Mouse (Mus musculus) midbrain, embryonic 12.5 days (tissue): Measurements from ENCODE around the gene Asna1. TPM values are rescaled to one million over a fixed set of nuclear protein-coding genes. Genes with fewer than 3 reads are reported as not detected.

ENCODE experiments used
- ATAC-seq: fragments of 200-750 bp; cut with Nextera tagmentation; 2 replicates; pipeline ENCODE4 v1.8.0; 2017; ENCODE audit warnings: low read depth, moderate TSS enrichment, moderate library complexity; ENCODE audit not compliant: low FRiP score
- H3K27ac ChIP-seq: fragments of 300-500 bp; sonication (generic); replicated peaks from 2 replicates; pipeline ENCODE4 v1.5.1; 2016; ENCODE audit warnings: mild to moderate bottlenecking
- H3K27me3 ChIP-seq: fragments of 300-500 bp; sonication (generic); 2 replicates; pipeline ENCODE4 v1.6.1; 2016; ENCODE audit warnings: mild to moderate bottlenecking
- H3K36me3 ChIP-seq: fragments of 300-500 bp; sonication (generic); 2 replicates; pipeline ENCODE4 v1.6.1; 2016
- H3K4me1 ChIP-seq: fragments of 300-500 bp; sonication (generic); 2 replicates; pipeline ENCODE4 v1.6.1; 2016
- H3K4me2 ChIP-seq: fragments of 300-500 bp; sonication (generic); replicated peaks from 2 replicates; pipeline ENCODE4 v1.6.1; 2016; ENCODE audit warnings: mild to moderate bottlenecking, moderate library complexity
- H3K4me3 ChIP-seq: fragments of 300-500 bp; sonication (generic); 2 replicates; pipeline ENCODE4 v1.5.1; 2016; ENCODE audit warnings: mild to moderate bottlenecking
- H3K9ac ChIP-seq: fragments of 300-500 bp; sonication (generic); replicated peaks from 2 replicates; pipeline ENCODE4 v1.6.1; 2016; ENCODE audit warnings: mild to moderate bottlenecking, moderate library complexity
- H3K9me3 ChIP-seq: fragments of 300-500 bp; sonication (generic); 2 replicates; pipeline ENCODE4 v1.6.1; 2016; ENCODE audit warnings: mild to moderate bottlenecking
- WGBS: fragments of 180-500 bp; shearing (Covaris S2); methylation state at CpG from one replicate; pipeline ENCODE4 v1.1.7; 2016; 5-methylcytosine and 5-hydroxymethylcytosine counted together
- polyA plus RNA-seq: library from polyadenylated mRNA; unstranded; fragments of >200 nt; fragmentation: Nextera tagmentation; extraction: Ambion mirVana; gene quantifications from 2 replicates; pipeline ENCODE4 v1.2.1, GENCODE M21; 2016

The Asna1 gene
- polyA plus RNA-seq, 1 experiment from 2014 or later, result 146 TPM

DNA sequence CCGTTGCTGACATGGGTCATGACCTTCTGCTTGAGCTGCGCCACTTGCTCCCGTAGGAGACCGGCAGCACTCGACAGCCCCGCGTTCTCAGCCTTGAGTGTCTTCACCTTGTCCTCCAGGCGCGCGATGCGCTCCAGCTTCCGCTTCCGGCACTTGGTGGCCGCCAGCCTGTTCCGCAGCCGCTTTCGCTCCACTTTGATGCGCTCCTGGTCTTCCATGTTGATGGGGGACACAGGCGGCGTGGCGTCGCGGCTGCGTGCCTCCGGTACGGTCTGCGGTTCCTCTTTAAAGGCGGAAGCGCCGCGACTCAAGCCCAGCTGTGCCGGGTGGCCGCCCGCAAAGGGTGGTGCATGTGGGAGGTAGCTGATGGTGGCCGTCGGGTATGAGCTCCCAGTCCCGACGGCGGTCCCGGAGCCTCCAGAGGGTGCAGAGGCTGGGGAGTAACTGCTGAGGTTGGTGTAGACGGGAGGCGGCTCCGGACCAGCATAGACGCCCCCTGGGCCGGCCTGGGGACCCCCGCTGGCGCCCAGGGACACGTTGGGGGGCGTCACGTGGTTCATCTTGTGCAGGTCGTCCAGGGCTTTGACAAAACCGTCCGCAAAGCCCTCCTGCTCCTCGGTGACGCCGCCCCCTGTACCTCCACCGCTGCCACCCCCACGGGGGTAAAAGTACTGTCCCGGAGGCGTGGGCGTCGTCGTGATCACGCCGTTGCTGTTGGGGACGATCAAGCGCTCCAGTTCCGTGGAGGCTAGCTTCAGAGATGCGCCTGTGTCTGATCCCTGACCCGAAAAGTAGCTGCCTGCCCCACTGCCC lies 47.4 kb downstream of the Asna1 start:
- H3K9me3 ChIP-seq, result no peaks in the 10 kb centered on the region
- H3K4me1 ChIP-seq, result peaks cover 58% of the 10 kb centered on the region
- peaks cover 60% of the 10 kb centered on the region for H3K27me3 ChIP-seq
- no peak for ATAC-seq
- H3K4me2 ChIP-seq, result peak overlapping the region; percentile 98
- no peak overlapping the region for H3K27ac ChIP-seq
- WGBS, result 1% methylated on average over 70 of the region's 70 CpGs
- peak overlapping the region; percentile 51 for H3K4me3 ChIP-seq
- peak overlapping the region; percentile 53 for H3K9ac ChIP-seq
- peaks cover 26% of the 10 kb centered on the region for H3K36me3 ChIP-seq

DNA sequence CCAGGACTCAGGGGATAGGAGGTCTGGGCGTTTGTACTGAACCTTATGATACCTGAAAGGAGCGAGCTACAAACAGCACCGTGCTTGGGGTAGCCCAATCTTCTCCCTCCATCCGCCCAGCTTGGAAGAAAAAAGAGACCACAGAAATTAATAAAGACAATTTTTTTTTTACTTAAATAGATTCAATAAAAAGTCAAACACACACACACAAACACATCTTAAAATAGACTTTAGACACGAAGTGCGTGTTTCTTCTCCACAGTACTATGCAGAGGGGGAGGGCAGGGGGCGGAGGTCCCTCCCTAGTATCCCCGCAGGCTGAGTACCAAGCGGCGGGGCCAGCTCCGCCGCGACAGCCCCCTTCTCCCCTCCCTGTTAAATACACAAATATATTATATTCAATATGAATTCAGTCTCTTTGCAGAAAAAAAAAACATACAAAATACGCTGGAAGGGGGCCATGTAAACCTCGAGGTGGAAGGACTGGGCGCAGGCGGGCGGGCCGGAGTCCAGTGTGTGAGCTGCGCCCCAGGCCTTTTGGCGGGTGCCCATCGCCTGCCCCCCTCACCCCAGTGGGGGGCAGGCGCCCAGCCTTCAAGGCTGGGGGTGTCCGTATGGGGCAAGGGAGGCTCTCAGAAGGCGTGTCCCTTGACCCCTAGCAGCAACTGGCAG lies 48.2 kb downstream of the Asna1 start:
- H3K9ac ChIP-seq, result peak overlapping the region; percentile 53
- peaks cover 58% of the 10 kb centered on the region for H3K4me1 ChIP-seq
- H3K27me3 ChIP-seq, result peaks cover 52% of the 10 kb centered on the region
- 0 out of 2 replicates have a peak overlapping the region, but pooled peaks have one; percentile 25 for H3K27ac ChIP-seq
- H3K36me3 ChIP-seq, result peaks cover 33% of the 10 kb centered on the region
- WGBS, result 4% methylated on average over 25 of the region's 25 CpGs
- peak overlapping the region; percentile 51 for H3K4me3 ChIP-seq
- H3K9me3 ChIP-seq, result no peaks in the 10 kb centered on the region
- no peak for ATAC-seq
- peak overlapping the region; percentile 98 for H3K4me2 ChIP-seq

DNA sequence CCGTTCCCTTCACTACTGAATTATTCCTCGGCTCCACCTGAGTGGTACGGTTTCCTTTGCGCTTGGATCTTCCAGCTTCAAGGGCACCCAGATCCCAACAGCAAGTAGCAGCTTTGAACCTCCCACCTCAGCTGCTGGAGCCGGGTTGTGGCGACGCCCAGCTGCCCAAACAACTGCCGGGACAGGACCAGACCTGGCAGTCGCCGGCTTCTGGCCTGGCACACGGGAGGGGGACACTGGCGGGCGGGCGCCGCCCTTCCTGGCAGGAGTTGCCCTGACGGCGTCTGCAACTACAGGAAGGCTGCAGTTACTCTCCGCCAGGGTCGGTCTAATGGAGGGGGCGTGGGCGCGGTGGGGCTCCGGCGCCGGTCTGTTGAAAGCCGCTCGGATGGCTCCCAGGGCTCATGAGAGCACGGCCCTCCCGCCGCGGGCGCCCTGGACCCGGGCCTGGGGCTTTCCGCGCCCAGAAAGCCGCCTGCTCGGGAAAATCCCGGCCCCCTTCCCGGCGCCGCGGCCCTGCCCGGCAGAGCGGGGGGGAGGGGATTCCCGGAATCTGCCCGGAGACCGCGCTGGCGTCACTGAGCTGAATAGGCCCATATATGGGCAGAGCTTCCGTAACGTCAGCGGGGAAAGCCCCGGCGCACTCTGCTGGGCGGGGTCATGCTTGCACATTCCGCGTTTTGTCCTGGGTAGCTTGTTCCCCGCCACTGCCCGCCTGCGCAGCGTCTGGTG lies 48.9 kb downstream of the Asna1 start:
- Histone ChIP-seq H3K9me3 (no peaks in the 10 kb centered on the region), H3K27me3 (peaks cover 46% of the 10 kb centered on the region), H3K27ac (peak overlapping the region; percentile 25), H3K36me3 (peaks cover 40% of the 10 kb centered on the region), H3K4me1 (peaks cover 64% of the 10 kb centered on the region), H3K4me2 (peak overlapping the region; percentile 98), H3K9ac (peak overlapping the region; percentile 49), H3K4me3 (peak overlapping the region; percentile 51)
- WGBS, result 2% methylated on average over 61 of the region's 61 CpGs
- peak; percentile 81 for ATAC-seq

DNA sequence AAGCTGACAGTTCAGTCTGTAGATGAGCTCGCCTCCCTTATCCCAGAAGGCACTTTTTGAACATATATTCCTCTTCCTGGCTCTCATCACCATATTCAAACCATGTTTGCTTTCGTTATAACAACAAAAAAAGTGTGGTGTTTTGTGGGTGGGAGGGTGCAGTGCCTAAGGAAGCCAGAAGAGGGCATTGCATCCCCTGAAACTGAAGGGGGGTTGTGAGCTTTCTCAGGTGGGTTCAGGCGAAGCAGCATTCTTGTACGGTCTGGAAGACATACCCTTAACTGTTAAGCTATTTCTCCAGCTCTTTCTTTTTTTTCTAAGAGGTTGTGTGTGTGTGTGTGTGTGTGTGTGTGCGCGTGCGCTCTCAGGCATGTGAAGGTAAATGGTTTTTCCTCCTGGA lies 49.6 kb downstream of the Asna1 start:
- Histone ChIP-seq H3K27me3 (peaks cover 39% of the 10 kb centered on the region), H3K9ac (peak overlapping the region; percentile 49; the same call in 1 of the 2 replicates), H3K36me3 (peaks cover 46% of the 10 kb centered on the region), H3K9me3 (no peaks in the 10 kb centered on the region), H3K27ac (0 out of 2 replicates have a peak overlapping the region, but pooled peaks have one; percentile 25), H3K4me3 (peak overlapping the region; percentile 51; the same call in 1 of the 2 replicates), H3K4me1 (peaks cover 64% of the 10 kb centered on the region), H3K4me2 (peak overlapping the region; percentile 98)
- ATAC-seq, result no peak
- 38% methylated on average over 7 of the region's 7 CpGs for WGBS

DNA sequence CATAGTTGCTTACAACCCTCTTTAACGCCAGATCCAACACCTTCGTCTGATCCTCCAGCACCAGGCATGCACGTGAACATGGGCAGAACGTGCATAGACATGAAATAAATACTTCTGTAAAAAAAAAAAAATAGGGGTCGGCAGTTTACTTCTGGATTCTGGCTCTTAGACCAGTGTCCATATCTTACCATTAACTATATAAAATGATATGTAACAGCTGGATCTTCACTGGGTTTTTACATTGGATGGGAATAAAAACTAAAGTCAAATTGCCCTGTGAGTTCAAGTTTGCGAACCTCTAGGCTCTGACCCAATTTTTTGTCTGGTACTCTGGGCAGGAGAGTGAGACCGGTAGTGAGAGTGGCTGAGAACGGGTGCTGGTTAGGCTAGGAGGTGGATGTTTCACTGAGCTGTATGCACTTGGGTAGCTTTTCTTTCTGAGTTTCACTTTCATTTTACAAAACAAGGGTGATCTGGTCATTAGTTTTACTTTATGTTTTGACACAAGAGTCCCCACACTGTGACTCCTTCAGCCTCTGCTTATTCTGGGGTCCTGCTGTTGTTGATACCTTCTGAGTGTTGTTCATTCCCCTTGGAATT lies 50.4 kb downstream of the Asna1 start:
- Histone ChIP-seq H3K27ac (no peak overlapping the region), H3K4me1 (peaks cover 59% of the 10 kb centered on the region), H3K9ac (no peak overlapping the region), H3K9me3 (no peaks in the 10 kb centered on the region), H3K4me2 (no peak overlapping the region), H3K36me3 (peaks cover 46% of the 10 kb centered on the region), H3K27me3 (peaks cover 31% of the 10 kb centered on the region), H3K4me3 (no peak overlapping the region)
- no peak for ATAC-seq
- WGBS, result 82% methylated on average over 8 of the region's 8 CpGs

DNA sequence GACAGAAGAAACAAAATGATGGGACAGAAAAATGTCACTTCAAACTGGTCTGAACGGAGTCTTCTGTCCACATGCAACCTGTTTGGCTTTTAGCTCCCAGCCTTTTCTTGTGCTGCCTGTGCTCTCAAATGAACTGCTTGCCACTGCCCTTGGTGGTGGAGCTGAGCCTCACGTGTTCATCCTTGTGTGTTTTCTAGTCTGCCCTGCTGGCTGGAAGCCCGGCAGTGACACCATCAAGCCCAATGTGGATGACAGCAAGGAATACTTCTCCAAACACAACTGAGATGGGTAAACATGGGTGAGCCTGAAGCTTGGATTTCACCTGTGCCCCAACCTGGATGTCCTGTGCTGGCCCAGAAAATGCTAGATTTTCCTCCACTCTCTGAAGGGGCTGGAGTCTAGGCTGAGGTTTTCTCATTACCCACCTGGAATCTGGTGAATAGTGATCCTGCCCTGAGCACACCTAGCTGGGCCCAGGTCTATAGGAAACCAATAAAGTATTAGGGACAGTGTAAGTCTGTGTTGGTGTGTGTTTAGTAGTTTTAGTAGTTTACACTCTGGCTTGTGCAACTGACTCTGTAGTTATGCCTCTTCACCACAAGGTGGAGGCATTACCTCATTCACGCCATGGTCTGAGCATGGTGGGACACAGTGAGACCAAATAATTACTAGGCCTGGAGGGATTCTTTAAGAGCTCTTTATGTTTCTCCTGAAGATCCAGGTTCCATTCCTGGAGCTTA lies 51.1 kb downstream of the Asna1 start:
- Histone ChIP-seq H3K4me2 (no peak overlapping the region), H3K4me3 (no peak overlapping the region), H3K27ac (peak overlapping the region; percentile 30; the same call in 1 of the 2 replicates), H3K36me3 (peaks cover 46% of the 10 kb centered on the region), H3K9me3 (no peaks in the 10 kb centered on the region), H3K27me3 (peaks cover 24% of the 10 kb centered on the region), H3K9ac (no peak overlapping the region), H3K4me1 (peaks cover 54% of the 10 kb centered on the region)
- no peak for ATAC-seq
- 71% methylated on average over 4 of the region's 4 CpGs for WGBS

DNA sequence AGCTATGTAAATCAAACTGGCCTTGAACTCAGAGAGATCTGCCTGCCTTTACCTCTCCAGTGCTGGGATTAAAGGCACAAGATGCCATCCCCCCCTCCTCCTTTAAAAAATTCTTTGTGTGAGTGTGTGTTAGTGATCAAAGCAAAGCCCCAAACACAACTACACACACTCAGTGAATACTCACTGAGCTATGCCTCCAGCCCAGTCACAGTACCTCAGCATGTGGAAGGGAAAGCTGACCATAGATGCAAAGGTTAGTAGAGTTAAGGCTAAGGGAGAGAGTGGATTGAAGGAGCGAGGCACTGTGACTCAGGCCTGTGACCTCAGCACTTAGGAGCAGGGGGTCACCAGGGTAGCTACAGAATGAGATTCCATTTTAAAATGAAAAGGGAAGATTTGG lies 52.0 kb downstream of the Asna1 start:
- WGBS, result 86% methylated on average over 1 of the region's 1 CpGs
- Histone ChIP-seq H3K4me2 (no peak overlapping the region), H3K9me3 (no peaks in the 10 kb centered on the region), H3K36me3 (peaks cover 46% of the 10 kb centered on the region), H3K27me3 (peaks cover 15% of the 10 kb centered on the region), H3K4me1 (peaks cover 53% of the 10 kb centered on the region), H3K9ac (no peak overlapping the region), H3K27ac (no peak overlapping the region), H3K4me3 (no peak overlapping the region)
- ATAC-seq, result no peak

DNA sequence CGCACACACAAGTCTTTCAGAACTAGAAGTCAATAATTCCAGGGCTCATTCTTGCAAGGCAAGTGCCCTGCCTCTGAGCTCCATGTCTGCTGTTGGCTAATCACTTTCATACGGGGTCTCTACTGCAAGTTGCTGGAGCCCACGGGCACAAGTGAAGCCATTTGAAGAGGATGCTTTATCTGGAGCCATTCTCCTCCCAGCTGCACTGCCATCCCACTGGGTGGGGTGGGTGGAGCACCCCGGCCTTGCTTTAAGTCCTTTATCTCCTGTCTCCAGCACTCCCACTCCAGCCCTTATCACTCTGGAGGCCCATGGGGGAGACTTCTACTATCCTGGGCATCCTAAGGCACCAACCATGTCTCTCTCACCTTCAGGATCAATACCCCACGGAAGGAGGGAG lies 54.2 kb downstream of the Asna1 start:
- Histone ChIP-seq H3K36me3 (peaks cover 46% of the 10 kb centered on the region), H3K9ac (peak overlapping the region; percentile 93), H3K27ac (peak overlapping the region; percentile 76), H3K4me3 (peak overlapping the region; percentile 80), H3K27me3 (no peaks in the 10 kb centered on the region), H3K4me1 (peaks cover 45% of the 10 kb centered on the region), H3K4me2 (peak overlapping the region; percentile 97), H3K9me3 (no peaks in the 10 kb centered on the region)
- WGBS, result 66% methylated on average over 5 of the region's 5 CpGs
- ATAC-seq, result no peak

DNA sequence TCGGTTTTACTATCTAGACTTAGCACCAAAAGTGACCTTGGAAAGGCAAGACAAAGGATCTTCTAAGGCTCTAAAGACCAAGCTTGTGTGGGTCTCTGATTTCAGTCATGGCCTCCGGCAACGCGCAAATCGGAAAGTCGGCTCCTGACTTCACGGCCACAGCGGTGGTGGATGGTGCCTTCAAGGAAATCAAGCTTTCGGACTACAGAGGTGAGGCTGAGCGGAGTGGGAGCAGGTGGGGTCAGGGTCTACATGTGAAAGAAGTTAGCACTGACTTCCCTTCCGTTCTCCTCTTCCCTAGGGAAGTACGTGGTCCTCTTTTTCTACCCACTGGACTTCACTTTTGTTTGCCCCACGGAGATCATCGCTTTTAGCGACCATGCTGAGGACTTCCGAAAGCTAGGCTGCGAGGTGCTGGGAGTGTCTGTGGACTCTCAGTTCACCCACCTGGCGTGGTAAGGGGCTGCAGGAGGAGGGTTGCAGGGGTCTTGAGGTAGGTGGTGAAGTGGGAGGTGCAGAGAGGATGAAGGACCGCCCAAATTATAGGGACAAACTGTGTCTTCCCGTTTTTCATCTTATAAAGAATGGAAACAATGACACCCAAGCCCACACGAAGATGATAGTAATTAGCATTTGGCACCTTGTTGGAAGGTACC lies 54.8 kb downstream of the Asna1 start:
- H3K9ac ChIP-seq, result peak overlapping the region; percentile 93
- peak overlapping the region; percentile 80 for H3K4me3 ChIP-seq
- WGBS, result 12% methylated on average over 21 of the region's 21 CpGs
- peak overlapping the region; percentile 97 for H3K4me2 ChIP-seq
- no peaks in the 10 kb centered on the region for H3K9me3 ChIP-seq
- no peaks in the 10 kb centered on the region for H3K27me3 ChIP-seq
- peak overlapping the region; percentile 76 for H3K27ac ChIP-seq
- H3K36me3 ChIP-seq, result peaks cover 46% of the 10 kb centered on the region
- ATAC-seq, result no peak
- peaks cover 41% of the 10 kb centered on the region for H3K4me1 ChIP-seq

DNA sequence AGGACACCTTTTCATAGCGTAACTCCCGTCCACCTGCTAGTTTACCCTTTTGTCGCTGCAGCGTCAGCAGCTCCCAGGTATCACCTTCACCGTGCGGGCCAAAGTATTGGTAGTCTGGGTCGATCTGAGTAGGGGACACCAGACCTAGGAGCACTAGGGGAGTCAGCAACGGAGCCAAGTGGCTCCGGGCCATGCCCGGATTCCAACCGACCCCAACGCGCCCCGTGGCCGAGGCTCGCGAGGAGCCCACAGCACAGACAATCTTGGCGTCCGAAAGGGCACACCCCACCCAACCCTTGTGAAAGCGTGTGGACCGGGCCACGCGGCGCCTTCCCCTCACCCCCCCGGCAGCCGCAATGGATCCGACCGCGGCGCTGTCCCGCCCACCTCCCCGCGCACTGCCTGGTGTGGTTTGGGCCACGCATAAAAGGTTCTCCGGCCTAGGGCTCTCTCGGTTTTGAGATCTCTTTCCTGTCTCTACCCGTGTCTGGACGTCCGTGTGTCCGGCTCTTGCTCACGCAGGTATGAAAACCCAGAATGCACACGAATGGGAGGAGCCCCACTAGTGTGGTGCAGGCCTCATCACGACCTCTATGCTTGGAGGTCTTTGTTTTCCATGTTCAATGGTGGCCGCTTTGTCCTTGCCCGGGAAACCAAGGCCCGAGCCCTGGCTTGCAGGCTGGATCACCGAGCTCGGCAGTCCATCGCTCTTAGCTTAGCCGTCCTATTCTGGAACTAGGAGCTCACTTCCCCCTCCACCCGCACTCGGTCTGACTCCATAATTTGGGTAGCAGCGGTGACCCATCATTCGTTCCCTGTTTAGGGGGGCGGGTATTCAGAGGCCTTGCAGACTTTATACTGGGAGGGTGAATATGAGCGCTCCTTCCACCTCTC lies 55.6 kb downstream of the Asna1 start, which contains the start of the genes Gm49661, Prdx2 and Rnaseh2a:
Gene Gm49661, minus strand, starts transcription at position 193 of the 894 bp plus-strand sequence.
Gene Prdx2, plus strand, starts transcription at position 347 of the 894 bp plus-strand sequence.
Gene Rnaseh2a, minus strand, starts transcription at position 527 of the 894 bp plus-strand sequence.
- WGBS, result under 1% methylated on average over 56 of the region's 56 CpGs
- H3K4me1 ChIP-seq, result peaks cover 45% of the 10 kb centered on the region
- H3K4me2 ChIP-seq, result peak within 1 kb of the TSS; percentile 97
- H3K27ac ChIP-seq, result peak within 1 kb of the TSS; percentile 76
- H3K4me3 ChIP-seq, result peak within 1 kb of the TSS; percentile 80
- H3K27me3 ChIP-seq, result no peaks in the 10 kb centered on the region
- peaks cover 39% of the 10 kb centered on the region for H3K36me3 ChIP-seq
- peak; percentile 65 for ATAC-seq
- H3K9me3 ChIP-seq, result no peaks in the 10 kb centered on the region
- peak within 1 kb of the TSS; percentile 93 for H3K9ac ChIP-seq
